Mouse (Mus musculus): ENCODE measurements around the gene Itgb3bp.

Gene Itgb3bp

GRCm38 (mm10) chr4:99931807-99932206 is 2.2 kb upstream of the Itgb3bp start:
- no peak for DNase-seq (ENCODE audit: low read depth)

- DNase-seq (ENCODE audit: low read depth): no peak
Observed at GRCm38 (mm10) chr4:99931240-99931580, 1.6 kb upstream of the Itgb3bp start.

- DNase-seq (ENCODE audit: low read depth): no peak
Observed at GRCm38 (mm10) chr4:99930518-99931239, 1.1 kb upstream of the Itgb3bp start.

GRCm38 (mm10) chr4:99929149-99929612 is 432 bp downstream of the Itgb3bp start, which contains the start of gene Pgm1:
Gene Pgm1 (plus strand): TSS chr4:99929414.
- DNase-seq (ENCODE audit: low read depth): peak; percentile 87

GRCm38 (mm10) chr4:99928521-99928920 is 1.1 kb downstream of the Itgb3bp start:
- DNase-seq (ENCODE audit: low read depth): peak; percentile 39

GRCm38 (mm10) chr4:99926380-99926779 is 3.2 kb downstream of the Itgb3bp start:
- DNase-seq (ENCODE audit: low read depth): no peak

GRCm38 (mm10) chr4:99913894-99914451 is 15.6 kb downstream of the Itgb3bp start:
- DNase-seq (ENCODE audit: low read depth): peak; percentile 72

GRCm38 (mm10) chr4:99882405-99882804 is 47.2 kb downstream of the Itgb3bp start:
- no peak for DNase-seq (ENCODE audit: low read depth)

GRCm38 (mm10) chr4:99881882-99882281 is 47.7 kb downstream of the Itgb3bp start:
- peak; percentile 49 for DNase-seq (ENCODE audit: low read depth)

- DNase-seq (ENCODE audit: low read depth): peak; percentile 93
Observed at GRCm38 (mm10) chr4:99829094-99830073, 100.2 kb downstream of the Itgb3bp start, which contains the start of gene Efcab7. Gene Efcab7 (plus strand): TSS chr4:99829198.

- DNase-seq (ENCODE audit: low read depth): no peak
Observed at GRCm38 (mm10) chr4:99828739-99829093, 100.9 kb downstream of the Itgb3bp start.

GRCm38 (mm10) chr4:99828337-99828736 is 101.3 kb downstream of the Itgb3bp start:
- no peak for DNase-seq (ENCODE audit: low read depth)

GRCm38 (mm10) chr4:99816697-99817460 is 112.7 kb downstream of the Itgb3bp start:
- DNase-seq (ENCODE audit: low read depth): no peak

- DNase-seq (ENCODE audit: low read depth): no peak
Observed at GRCm38 (mm10) chr4:99792365-99792764, 137.2 kb downstream of the Itgb3bp start.

- DNase-seq (ENCODE audit: low read depth): no peak
Observed at GRCm38 (mm10) chr4:99773041-99773440, 156.6 kb downstream of the Itgb3bp start.

GRCm38 (mm10) chr4:99770555-99770954 is 159.1 kb downstream of the Itgb3bp start:
- DNase-seq (ENCODE audit: low read depth): no peak

- no peak for DNase-seq (ENCODE audit: low read depth)
Observed at GRCm38 (mm10) chr4:99766753-99767152, 162.9 kb downstream of the Itgb3bp start.

- DNase-seq (ENCODE audit: low read depth): no peak
Observed at GRCm38 (mm10) chr4:99766303-99766702, 163.3 kb downstream of the Itgb3bp start.

GRCm38 (mm10) chr4:99752426-99752825 is 177.2 kb downstream of the Itgb3bp start:
- DNase-seq (ENCODE audit: low read depth): no peak

GRCm38 (mm10) chr4:99739836-99740235 is 189.8 kb downstream of the Itgb3bp start:
- DNase-seq (ENCODE audit: low read depth): no peak

- DNase-seq (ENCODE audit: low read depth): no peak
Observed at GRCm38 (mm10) chr4:99725914-99726451, 203.6 kb downstream of the Itgb3bp start.

Measured in induced T-regulatory cell, adult 2 months (primary cell).